Mouse (Mus musculus) brain, embryonic 14.5 days (tissue): ENCODE results near the gene Cops8. TPM values are rescaled to one million over a fixed set of nuclear protein-coding genes. Genes with fewer than 3 reads are reported as not detected.

Experiments
- DNase-seq: peaks from one replicate; pipeline ENCODE4 v3.0.0-alpha.2; 2011; ENCODE audit warnings: low read depth
- CTCF ChIP-seq: fragments of 200-500 bp; IDR thresholded peaks from 2 replicates; pipeline ENCODE4 v1.5.1; 2012; ENCODE audit warnings: inconsistent platforms, mild to moderate bottlenecking, moderate library complexity, borderline replicate concordance; ENCODE audit not compliant: insufficient read depth, insufficient read length; ENCODE audit errors: extremely low read depth
- POLR2A ChIP-seq: fragments of 200-500 bp; IDR thresholded peaks from 2 replicates; pipeline ENCODE4 v1.6.1; 2012; ENCODE audit warnings: mild to moderate bottlenecking, inconsistent platforms, borderline replicate concordance; ENCODE audit not compliant: poor library complexity, insufficient read depth, insufficient read length, severe bottlenecking; ENCODE audit errors: extremely low read depth
- polyA plus RNA-seq: library from polyadenylated mRNA; depleted of rRNA; stranded (reverse); fragments of >200 nt; gene quantifications from 2 replicates; pipeline ENCODE4 v1.2.3, GENCODE M21; 2012; rRNA removed

The Cops8 gene
- polyA plus RNA-seq, 1 experiment = 112 TPM

DNA sequence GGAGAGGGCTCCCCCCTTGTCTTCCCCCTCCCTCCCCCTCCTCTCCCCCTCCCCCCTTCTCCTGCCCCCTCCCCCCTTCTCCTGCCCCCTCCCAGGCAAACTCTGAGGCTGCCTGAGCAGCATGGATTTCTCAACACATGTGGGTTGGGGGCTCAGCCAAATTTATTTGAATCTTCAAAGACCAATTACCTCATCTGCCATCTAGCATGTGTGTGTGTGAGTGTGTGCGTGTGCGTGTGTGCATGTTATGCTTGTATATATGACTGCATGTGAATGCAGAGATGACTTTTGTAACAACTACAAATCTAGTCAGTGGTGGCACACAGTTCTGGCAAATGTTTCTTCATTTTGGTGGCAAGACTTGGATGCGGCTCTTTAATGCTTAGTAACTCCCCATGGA is 55.8 kb downstream of the Cops8 start:
- no peak for TF ChIP-seq POLR2A

DNA sequence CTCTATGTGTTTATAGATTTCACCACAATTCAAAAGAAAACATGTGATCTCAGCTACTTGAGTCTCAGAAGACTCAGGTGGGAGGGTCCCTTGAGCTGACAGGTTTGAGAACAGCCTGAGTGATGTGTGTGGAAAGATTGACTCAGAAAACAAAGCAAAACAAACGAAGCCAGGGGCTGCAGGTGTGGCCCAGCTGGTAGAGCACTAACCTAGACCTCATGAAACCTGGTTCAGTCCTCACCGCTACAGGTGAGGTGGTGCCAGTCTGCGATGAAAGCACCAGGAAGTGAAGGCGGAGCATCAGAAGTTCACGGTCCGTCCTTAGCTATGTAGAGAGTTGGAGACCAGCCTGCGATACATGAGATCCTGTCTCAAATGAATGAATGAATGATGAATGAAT is 57.4 kb downstream of the Cops8 start:
- TF ChIP-seq CTCF (no peak), POLR2A (no peak)
- no peak for DNase-seq

More for the DNA sequence above, 55.8 kb downstream of the Cops8 start:
- peak; percentile 47 for DNase-seq

DNA sequence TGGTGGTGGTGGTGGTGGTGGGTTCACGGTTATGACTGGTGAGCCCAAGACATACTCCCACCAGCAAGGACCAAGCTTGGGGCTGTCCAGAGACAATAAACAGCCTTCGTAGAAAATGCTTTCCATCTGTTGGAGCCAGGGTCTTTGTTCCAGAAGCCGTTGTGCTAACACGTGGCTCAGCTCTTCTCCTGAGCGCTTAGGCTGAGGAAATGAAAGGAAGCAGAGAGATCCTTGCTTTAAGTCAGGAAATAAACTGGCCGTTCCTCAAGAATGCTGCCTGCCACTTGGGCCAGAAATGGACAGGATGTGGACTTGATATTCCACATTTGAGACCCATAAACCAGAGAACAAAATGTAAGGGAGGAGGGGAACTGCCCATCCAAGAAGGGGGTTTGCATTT is 59.7 kb downstream of the Cops8 start:
- TF ChIP-seq POLR2A (no peak), CTCF (no peak)
- no peak for DNase-seq

Other genes with a start within 250 kb of the Cops8 start
- gene Col6a3, start 241.0 kb downstream of the Cops8 start, polyA plus RNA-seq = 14.9 and 22.3 TPM in 2 replicates